Mouse (Mus musculus) lung, postnatal 0 days (tissue): ENCODE measurements at regions not wholly inside any gene's neighbourhood (a gene's known extent, or its start where the extent isn't known, plus 50 kb on each side); places are given as distances from the start of the nearest gene placed in this dataset.

Source experiments
- CTCF ChIP-seq: IDR thresholded peaks from 2 replicates; pipeline ENCODE4 v1.5.1; 2016; ENCODE audit warnings: antibody characterized with exemption, mild to moderate bottlenecking
- EP300 ChIP-seq: IDR thresholded peaks from 2 replicates; pipeline ENCODE4 v1.6.1; 2016; ENCODE audit warnings: antibody characterized with exemption, mild to moderate bottlenecking, control low read depth

DNA sequence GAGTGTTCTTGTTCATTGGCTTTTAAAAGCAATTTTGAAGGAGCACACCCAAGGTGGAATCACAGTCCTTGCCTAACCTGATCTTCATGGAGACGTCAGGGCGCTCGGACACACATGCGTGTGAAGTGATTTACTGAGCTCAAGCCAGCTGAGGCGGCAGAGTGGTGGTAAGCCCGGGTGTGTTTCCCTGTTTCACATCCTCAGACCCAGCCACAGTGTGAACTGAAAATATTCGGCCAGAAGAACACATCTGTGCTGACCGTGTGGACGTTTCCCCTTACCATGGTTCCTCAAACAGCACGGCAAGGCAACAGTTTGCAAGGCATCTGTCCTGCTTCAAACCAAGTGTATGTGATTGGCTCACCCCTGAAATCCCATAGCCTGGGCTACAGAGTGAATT is 288.2 kb downstream of the Hlx start:
- TF ChIP-seq CTCF, result no peak
- TF ChIP-seq EP300, result no peak
